Mouse (Mus musculus) stomach, postnatal 0 days (tissue): ENCODE data around the gene Zmynd8.

Experiments used
- CTCF ChIP-seq: IDR thresholded peaks from 2 replicates; pipeline ENCODE4 v1.5.1; 2016; ENCODE audit warnings: antibody characterized with exemption, low read depth, mild to moderate bottlenecking, moderate library complexity
- EP300 ChIP-seq: optimal IDR thresholded peaks from 2 replicates; pipeline ENCODE3; 2016; ENCODE audit warnings: antibody characterized with exemption

DNA sequence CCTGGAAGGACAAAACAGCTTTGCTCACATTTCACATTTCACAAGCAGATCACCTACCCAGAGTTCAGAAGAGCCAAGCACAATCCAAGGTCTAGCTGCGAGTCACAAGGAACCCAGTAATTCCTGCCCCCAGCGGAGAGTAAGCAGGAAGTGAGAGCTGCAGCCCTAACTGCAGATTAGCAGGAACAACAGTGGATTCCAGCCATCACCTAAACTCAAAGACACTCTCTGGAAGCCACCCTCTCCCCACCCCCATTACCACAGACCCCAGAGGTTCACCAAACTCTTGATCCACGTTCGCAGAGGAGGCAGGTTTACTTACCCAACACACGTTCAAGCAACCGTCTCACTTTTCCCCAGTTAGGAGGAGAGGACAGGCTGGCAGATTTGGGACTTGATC lies 15.8 kb downstream of the Zmynd8 start:
- peak; percentile 32 for TF ChIP-seq CTCF
- TF ChIP-seq EP300: no peak
